Mouse (Mus musculus) small intestine, adult 2 months (tissue): ENCODE data around the gene Cyp2d12. TPM values are rescaled to one million over a fixed set of nuclear protein-coding genes. Genes with fewer than 3 reads are reported as not detected.
"Not testable (repeated sequence)": the region's sequence is repeated elsewhere in the genome, so short reads cannot be mapped to it uniquely, and the experiment has no call there.

ENCODE experiments used
- H3K27ac ChIP-seq: fragments of 200-500 bp; 2 replicates; pipeline ENCODE4 v1.5.1; 2012; ENCODE audit warnings: low read depth, low read length, control low read depth, inconsistent platforms; ENCODE audit not compliant: insufficient read depth
- H3K27me3 ChIP-seq: fragments of 200-500 bp; 2 replicates; pipeline ENCODE4 v1.6.1; 2012; ENCODE audit warnings: mild to moderate bottlenecking, moderate library complexity, low read length, inconsistent platforms; ENCODE audit not compliant: control insufficient read depth, insufficient read depth
- H3K36me3 ChIP-seq: fragments of 200-500 bp; 2 replicates; pipeline ENCODE4 v1.6.1; 2012; ENCODE audit warnings: mild to moderate bottlenecking, low read length, control low read depth, inconsistent platforms; ENCODE audit not compliant: control insufficient read depth, insufficient read depth
- H3K4me1 ChIP-seq: fragments of 200-500 bp; 2 replicates; pipeline ENCODE4 v1.6.1; 2012; ENCODE audit warnings: low read length, inconsistent platforms, mixed read lengths; ENCODE audit not compliant: control insufficient read depth, insufficient read depth, insufficient read length
- H3K4me3 ChIP-seq: fragments of 200-500 bp; 2 replicates; pipeline ENCODE4 v1.5.1; 2012; ENCODE audit warnings: low read depth, mild to moderate bottlenecking, control low read depth, inconsistent platforms, low read length, moderate library complexity
- CTCF ChIP-seq: fragments of 200-500 bp; IDR thresholded peaks from 2 replicates; pipeline ENCODE4 v1.5.1; 2012; ENCODE audit warnings: low read depth, mild to moderate bottlenecking, control low read depth, inconsistent platforms, low read length, moderate library complexity, mixed read lengths; ENCODE audit not compliant: insufficient replicate concordance, insufficient read length; ENCODE audit errors: extremely low read depth
- POLR2A ChIP-seq: fragments of 200-500 bp; IDR thresholded peaks from 2 replicates; pipeline ENCODE4 v1.6.1; 2012; ENCODE audit warnings: low read depth, mild to moderate bottlenecking, control low read depth, inconsistent platforms, low read length, moderate library complexity
- WGBS: fragments of 180-500 bp; shearing (Covaris S2); methylation state at CpG from one replicate; pipeline ENCODE4 v1.1.7; 2018; 5-methylcytosine and 5-hydroxymethylcytosine counted together
- polyA plus RNA-seq: library from polyadenylated mRNA; depleted of rRNA; stranded (reverse); fragments of >200 nt; gene quantifications from 2 replicates; pipeline ENCODE4 v1.2.3, GENCODE M21; 2012; rRNA removed

The Cyp2d12 gene
- polyA plus RNA-seq, 1 experiment: not detected

GRCm38 (mm10) chr15:82553211-82553610, 1.7 kb upstream of the Cyp2d12 start:
- WGBS: 94% methylated on average over 2 of the region's 2 CpGs
- not testable (repeated sequence) for H3K36me3 ChIP-seq, H3K4me3 ChIP-seq, H3K27ac ChIP-seq, H3K27me3 ChIP-seq, H3K4me1 ChIP-seq

GRCm38 (mm10) chr15:82572856-82573255, 18.0 kb downstream of the Cyp2d12 start:
- no peak for TF ChIP-seq CTCF
- no peak for TF ChIP-seq POLR2A
- Histone ChIP-seq H3K27ac (no peak overlapping the region), H3K4me3 (no peak overlapping the region), H3K36me3 (no peaks in the 10 kb centered on the region), H3K27me3 (no peaks in the 10 kb centered on the region; the same call in 1 of the 2 replicates), H3K4me1 (no peaks in the 10 kb centered on the region)
- WGBS: 60% methylated on average over 1 of the region's 1 CpGs

- 60% methylated on average over 2 of the region's 2 CpGs for WGBS
- H3K27ac ChIP-seq: no peak overlapping the region
- no peaks in the 10 kb centered on the region for H3K4me1 ChIP-seq
- H3K36me3 ChIP-seq: no peaks in the 10 kb centered on the region
- no peak overlapping the region for H3K4me3 ChIP-seq
- H3K27me3 ChIP-seq: peaks cover 16% of the 10 kb centered on the region
- TF ChIP-seq POLR2A (no peak), CTCF (no peak)
These were observed 24.2 kb downstream of the Cyp2d12 start for GRCm38 (mm10) chr15:82579071-82579470.

GRCm38 (mm10) chr15:82582621-82583020, 27.7 kb downstream of the Cyp2d12 start:
- H3K27ac ChIP-seq: no peak overlapping the region
- 42% methylated on average over 9 of the region's 9 CpGs for WGBS
- H3K27me3 ChIP-seq: peaks cover 25% of the 10 kb centered on the region
- TF ChIP-seq CTCF: no peak
- no peak for TF ChIP-seq POLR2A
- H3K36me3 ChIP-seq: no peaks in the 10 kb centered on the region
- H3K4me3 ChIP-seq: no peak overlapping the region
- no peaks in the 10 kb centered on the region for H3K4me1 ChIP-seq

Other genes with a start within 250 kb of the Cyp2d12 start
- gene Naga, start 216.1 kb upstream of the Cyp2d12 start, polyA plus RNA-seq: 83.2 and 196 TPM in 2 replicates
- gene Pheta2, start 216.1 kb upstream of the Cyp2d12 start, polyA plus RNA-seq: 0.42 and 0.56 TPM in 2 replicates
- gene Smdt1, start 216.1 kb upstream of the Cyp2d12 start, polyA plus RNA-seq: 200 and 394 TPM in 2 replicates
- 410 and 669 TPM in 2 replicates for gene Ndufa6, start 200.8 kb upstream of the Cyp2d12 start, polyA plus RNA-seq
- gene Cyp2d22, start 174.8 kb upstream of the Cyp2d12 start, polyA plus RNA-seq: 18.5 and 67.5 TPM in 2 replicates
- not detected in 2 replicates for gene Cyp2d11, start 161.1 kb upstream of the Cyp2d12 start, polyA plus RNA-seq
- 0.16 and 0.77 TPM in 2 replicates for gene Cyp2d10, start 147.9 kb upstream of the Cyp2d12 start, polyA plus RNA-seq
- 0.09 TPM in 1 of 2 replicates, not detected in the other for gene Cyp2d9, start 121.6 kb upstream of the Cyp2d12 start, polyA plus RNA-seq
- not detected in 2 replicates for gene Cyp2d34, start 65.9 kb downstream of the Cyp2d12 start, polyA plus RNA-seq
- not detected in 2 replicates for gene Cyp2d40, start 209.1 kb downstream of the Cyp2d12 start, polyA plus RNA-seq
- gene Cyp2d26, start 239.2 kb downstream of the Cyp2d12 start, polyA plus RNA-seq: 165 and 498 TPM in 2 replicates